Mouse (Mus musculus) T-helper 2 cell (primary cell): ENCODE measurements around the gene Fam186a.
"Not testable (repeated sequence)": the region's sequence is repeated elsewhere in the genome, so short reads cannot be mapped to it uniquely, and the experiment has no call there.

Experiments used
- in situ Hi-C: fragments of 300-600 bp; cut with MboI, MseI; formaldehyde crosslinking; loops from one replicate; pipeline ENCODE4 v1.15.1; 2025; ENCODE audit warnings: high pct_unique_total_duplicates

The Fam186a gene

GRCm38 (mm10) chr15:99934501-99934900, 32.4 kb downstream of the Fam186a start:
- in situ Hi-C loops = no loop called here

- in situ Hi-C loops = no loop called here
These were observed 35.6 kb downstream of the Fam186a start for GRCm38 (mm10) chr15:99931231-99931630.

DNA sequence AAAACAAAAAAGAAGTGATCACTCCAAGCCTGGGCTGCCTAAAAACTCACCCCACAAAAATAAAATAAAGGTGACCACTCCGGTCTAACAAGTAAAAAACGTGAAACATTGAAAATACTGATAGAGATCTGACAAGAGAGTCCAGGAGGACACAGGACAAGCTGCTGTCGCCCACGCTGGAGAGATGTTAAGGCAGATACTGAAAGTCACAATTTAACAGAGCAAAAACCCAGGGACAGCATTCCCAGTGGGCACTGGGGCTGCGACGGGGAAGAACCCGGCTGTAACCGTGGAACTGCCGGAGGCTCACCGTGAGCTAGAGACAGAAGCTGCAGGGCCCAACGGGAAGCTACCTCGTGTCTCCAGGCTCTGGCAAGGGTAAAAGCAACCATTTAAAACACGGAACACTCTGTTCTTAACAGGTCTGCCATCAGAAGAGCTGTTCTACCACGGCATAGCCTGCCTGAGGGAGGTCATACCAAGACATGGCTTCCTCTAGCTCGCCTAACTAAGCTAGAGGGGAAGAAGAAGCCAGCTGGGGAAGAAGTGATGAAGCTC, 47.2 kb downstream of the Fam186a start:
- in situ Hi-C loops = no loop called here

DNA sequence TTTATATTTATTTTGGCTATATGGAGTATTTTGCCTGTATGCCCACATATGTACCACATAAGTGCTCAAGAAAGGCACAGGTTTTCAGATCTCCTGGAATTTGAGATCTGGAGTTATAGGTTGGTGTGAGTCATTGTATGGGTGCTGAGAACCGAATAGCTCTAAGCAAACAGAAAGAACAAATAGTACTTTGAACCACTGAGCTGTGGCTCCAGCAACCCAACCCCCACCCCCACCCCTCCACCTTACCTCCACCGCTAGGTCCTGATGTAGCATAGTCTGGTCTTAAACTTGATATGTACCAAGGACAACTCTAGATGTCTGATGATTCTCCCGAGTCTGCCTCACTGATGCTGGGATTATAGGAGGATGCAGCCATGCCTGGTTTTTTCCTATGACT, 49.6 kb downstream of the Fam186a start:
- in situ Hi-C loops = no loop called here

DNA sequence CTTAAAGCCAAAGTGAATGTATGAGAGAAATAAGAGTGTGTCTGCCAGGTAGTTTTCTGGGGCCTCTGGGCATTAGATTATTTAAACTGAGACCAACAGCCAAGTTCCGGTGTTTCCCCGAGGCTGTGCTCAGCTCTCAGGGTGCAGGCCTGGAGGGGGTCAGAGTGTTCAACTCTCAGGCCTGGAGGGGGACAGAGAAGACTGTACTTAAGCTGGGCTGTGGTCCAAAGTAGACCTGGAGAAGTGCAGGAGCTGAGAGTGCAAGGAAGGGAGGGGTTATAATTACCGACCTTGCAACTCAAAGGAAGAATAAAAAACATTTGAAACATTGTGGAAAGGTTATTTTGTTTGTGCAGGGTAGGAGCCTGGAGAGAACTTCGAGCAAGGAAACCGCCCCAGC, 52.2 kb downstream of the Fam186a start:
- in situ Hi-C loops = no loop called here

- in situ Hi-C loops = no loop called here
These were observed 55.1 kb downstream of the Fam186a start for GRCm38 (mm10) chr15:99911785-99912184.

DNA sequence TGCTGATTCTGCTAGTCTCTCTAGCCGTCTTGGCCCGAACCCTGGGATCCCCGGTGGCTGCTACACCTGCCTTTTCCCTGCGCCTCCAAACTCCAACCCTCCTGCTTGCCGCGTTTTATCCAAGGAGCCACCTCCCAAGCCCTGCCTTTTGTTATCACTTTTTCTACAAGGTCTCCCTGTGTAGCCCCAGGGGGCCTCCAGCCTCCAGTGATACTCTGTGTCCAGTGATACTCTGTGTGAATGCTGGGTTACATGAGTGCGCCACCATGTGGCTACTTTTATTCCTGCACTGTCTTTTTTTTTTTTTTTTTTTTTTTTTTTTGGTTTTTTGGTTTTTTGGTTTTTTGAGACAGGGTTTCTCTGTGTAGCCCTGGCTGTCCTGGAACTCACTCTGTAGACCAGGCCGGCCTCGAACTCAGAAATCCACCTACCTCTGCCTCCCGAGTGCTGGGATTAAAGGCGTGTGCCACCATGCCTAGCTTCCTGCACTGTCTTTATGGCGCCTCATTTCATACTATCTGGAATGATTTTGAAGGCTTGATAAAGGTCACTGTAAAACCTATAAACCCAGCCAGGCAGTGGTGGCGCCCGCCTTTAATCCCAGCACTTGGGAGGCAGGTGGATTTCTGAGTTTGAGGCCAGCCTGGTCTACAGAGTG, 57.4 kb downstream of the Fam186a start:
- in situ Hi-C loops = not testable (repeated sequence)

- in situ Hi-C loops = no loop called here
These were observed 59.3 kb downstream of the Fam186a start for GRCm38 (mm10) chr15:99907514-99907913.

- in situ Hi-C loops = no loop called here
These were observed 59.8 kb downstream of the Fam186a start for GRCm38 (mm10) chr15:99907041-99907440.

DNA sequence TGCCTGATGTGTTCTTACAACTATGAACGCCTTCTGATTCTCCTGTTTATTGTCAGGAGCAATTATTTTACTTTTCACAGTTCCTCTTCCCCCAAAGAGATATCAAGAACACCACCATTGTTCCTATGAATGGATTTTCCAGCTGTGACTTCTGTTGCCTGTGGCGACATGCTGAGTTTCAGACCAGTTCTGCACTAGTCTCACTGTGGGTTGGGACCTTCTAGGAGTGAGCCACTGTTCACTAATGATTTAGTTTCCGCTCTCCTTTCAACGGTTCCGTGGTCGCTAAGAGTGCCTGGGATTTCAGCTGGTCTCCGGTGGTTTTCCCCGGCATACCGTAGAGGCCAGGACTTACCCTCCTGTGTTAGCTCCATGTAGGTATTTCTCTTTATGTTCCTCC, 62.0 kb downstream of the Fam186a start:
- in situ Hi-C loops = no loop called here

DNA sequence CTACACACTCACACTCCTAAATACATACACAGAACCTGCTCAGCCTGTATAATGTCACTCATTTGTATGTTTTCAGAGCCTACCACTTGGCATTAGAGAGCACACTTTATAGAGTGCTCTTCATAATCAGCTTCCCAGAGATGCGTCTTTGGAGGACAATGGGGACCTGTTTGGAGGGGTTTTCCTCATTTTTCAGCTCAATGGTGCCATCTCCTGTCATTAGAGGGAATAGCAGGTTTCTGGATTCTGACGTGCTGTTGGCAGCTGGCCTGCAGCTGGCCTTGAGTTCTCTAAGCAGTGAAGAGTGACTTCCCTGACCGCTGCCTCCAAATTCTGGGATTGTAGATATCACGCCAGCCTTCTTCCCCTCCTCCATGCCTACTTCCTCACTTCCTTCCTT, 62.5 kb downstream of the Fam186a start:
- in situ Hi-C loops = no loop called here

DNA sequence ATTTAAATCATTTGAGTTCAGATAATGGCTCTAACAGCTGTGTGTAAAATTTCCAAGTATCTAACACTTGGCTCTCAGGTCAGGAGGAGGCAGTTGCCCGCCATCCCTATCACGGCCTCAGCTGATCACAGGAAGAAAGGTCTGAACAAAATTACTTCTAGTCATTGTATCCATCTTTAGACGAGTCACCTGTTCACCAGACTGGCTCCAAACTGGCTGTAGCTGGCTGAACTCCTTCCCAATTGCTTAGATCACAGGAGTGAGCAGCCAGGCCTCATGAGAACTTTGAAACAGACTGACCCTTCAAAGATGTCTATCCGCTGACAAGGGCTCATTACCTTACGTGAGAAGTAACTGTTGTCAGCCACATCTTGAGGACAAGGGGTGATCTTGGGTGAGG, 63.6 kb downstream of the Fam186a start:
- in situ Hi-C loops = no loop called here

DNA sequence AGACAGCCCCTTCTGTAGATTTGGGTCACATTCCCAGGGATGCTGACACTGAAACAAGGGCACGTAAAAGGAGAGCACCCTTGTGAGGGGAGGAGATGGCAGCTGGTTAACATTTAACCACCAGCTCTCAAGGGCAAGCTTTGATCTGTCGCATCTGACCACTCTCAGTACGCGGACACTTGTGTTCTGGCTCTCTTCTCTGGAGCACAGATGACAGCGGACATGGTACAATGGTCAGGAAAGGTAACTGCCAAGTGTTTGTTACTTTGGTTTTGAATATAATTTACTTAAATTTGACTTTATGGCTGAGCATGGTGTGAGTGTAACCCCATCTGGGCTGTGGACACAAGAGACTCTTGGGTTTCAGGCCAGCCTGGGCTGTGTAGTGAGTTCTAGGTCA, 64.1 kb downstream of the Fam186a start:
- in situ Hi-C loops = no loop called here

DNA sequence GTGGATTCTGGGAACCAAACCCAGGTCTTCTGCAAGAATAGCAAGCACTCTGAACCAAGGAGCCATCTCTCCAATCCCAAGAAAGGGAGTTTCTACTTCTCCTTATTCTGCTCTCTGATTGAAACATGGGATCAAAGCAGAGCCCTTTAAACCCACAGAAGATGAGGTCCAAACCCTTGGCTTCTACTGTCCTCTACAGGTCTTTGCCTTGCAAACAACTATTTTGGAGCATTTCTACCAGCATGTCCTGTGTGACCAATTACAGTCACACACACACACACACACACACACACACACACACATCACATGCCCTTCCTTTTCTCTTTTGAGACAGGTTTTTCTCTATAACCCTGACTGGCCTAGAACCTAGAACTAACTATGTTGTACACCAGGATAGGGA, 70.2 kb downstream of the Fam186a start:
- in situ Hi-C loops = no loop called here

DNA sequence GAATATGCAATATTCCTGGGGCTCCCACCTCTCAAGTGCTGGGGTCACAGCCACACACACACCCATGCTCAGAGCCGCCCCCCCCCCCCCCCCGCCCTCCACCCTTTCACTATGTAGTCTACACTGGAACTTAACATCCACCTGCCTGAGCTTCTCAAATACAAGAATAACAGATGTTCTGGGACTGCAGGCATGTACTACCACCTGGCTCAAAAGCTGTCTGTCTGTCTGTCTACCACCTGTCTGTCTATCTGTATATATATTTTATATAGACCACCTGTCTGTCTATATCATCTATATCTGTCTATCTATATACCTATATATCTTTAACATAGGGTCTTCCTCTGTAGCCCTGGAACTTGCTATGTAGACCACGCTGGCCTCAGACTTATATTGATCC, 75.5 kb downstream of the Fam186a start:
- in situ Hi-C loops = no loop called here

- in situ Hi-C loops = no loop called here
These were observed 76.2 kb downstream of the Fam186a start for GRCm38 (mm10) chr15:99890412-99891236.

- in situ Hi-C loops = no loop called here
These were observed 77.5 kb downstream of the Fam186a start for GRCm38 (mm10) chr15:99889275-99889874.

GRCm38 (mm10) chr15:99887130-99887529, 79.7 kb downstream of the Fam186a start:
- in situ Hi-C loops = not testable (repeated sequence)

DNA sequence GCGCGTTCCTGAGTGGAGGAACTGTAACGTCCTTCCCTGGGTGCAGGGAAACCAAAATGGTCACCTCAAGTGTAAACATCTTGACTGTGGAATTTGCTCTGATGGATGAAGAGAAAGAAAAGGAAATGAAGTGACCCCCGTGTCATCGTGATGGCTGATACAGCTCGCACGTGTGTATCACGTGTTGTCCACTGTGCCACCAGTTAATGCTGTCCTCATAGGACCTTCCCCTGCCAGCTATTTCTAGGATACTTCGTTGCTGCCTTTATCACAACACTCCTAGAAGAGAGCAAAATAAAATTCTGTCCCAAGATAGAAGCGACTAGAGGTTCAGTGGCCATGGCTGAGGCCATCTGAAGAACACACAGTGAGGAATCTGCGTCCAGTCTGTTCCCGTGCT, 82.8 kb downstream of the Fam186a start:
- in situ Hi-C loops = no loop called here

GRCm38 (mm10) chr15:99878541-99878940, 88.3 kb downstream of the Fam186a start:
- in situ Hi-C loops = no loop called here

DNA sequence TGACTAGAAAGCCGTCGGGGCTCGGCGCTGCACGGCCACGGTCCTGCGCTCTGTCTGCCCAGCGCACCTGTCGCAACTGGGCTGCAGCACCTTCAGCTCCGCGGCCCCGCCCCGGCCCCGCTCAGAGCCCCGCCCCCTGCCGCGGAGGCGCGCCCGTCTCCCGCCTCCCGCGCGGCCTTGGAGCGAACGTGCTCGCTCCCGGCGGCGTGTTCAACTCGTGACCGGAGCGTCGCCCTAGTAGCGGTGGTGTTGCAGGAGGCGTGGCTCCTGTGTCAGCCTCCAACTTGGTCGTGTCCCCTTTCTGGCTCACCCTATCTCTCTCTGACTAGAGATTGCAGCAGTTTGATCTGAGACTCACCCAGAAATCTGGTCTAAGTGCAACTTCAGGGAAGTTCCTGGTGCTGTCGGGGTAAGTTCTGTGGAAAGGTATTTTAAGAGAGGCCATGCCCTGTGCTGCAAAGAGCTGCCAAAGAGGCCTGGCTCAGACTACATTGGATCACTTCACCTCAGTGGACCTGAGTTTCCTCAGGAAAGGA, 91.5 kb downstream of the Fam186a start, which contains the start of gene Lima1:
Lima1 (minus strand) TSS at position 123 of the 536 bp plus-strand sequence.
- in situ Hi-C loops = no loop called here
